Mouse (Mus musculus): ENCODE measurements around the gene Tmem104.
A peak's percentile ranks its signal among the peaks of the same experiment; 100 is the strongest.

The Tmem104 gene

GRCm38 (mm10) chr11:115264862-115265668 is 77.8 kb downstream of the Tmem104 start:
- DNase-seq (ENCODE audit: low spot score), result no peak

- DNase-seq (ENCODE audit: low spot score), result no peak
Observed at GRCm38 (mm10) chr11:115265771-115266399, 78.6 kb downstream of the Tmem104 start.

- DNase-seq (ENCODE audit: low spot score), result no peak
Observed at GRCm38 (mm10) chr11:115266400-115266778, 79.1 kb downstream of the Tmem104 start.

GRCm38 (mm10) chr11:115267061-115267883 is 80.0 kb downstream of the Tmem104 start, which contains the start of gene Grin2c:
TSS of gene Grin2c (minus strand) at chr11:115267243.
- DNase-seq (ENCODE audit: low spot score), result no peak

GRCm38 (mm10) chr11:115267958-115268357 is 80.7 kb downstream of the Tmem104 start:
- DNase-seq (ENCODE audit: low spot score), result no peak

GRCm38 (mm10) chr11:115269330-115270066 is 82.2 kb downstream of the Tmem104 start:
- DNase-seq (ENCODE audit: low spot score), result no peak

- DNase-seq (ENCODE audit: low spot score), result peak; percentile 79
Observed at GRCm38 (mm10) chr11:115270148-115270861, 83.0 kb downstream of the Tmem104 start.

GRCm38 (mm10) chr11:115271052-115271451 is 83.8 kb downstream of the Tmem104 start:
- DNase-seq (ENCODE audit: low spot score), result no peak

- DNase-seq (ENCODE audit: low spot score), result no peak
Observed at GRCm38 (mm10) chr11:115271481-115271880, 84.2 kb downstream of the Tmem104 start.

GRCm38 (mm10) chr11:115272894-115273498 is 85.7 kb downstream of the Tmem104 start:
- DNase-seq (ENCODE audit: low spot score), result peak; percentile 38

GRCm38 (mm10) chr11:115273735-115274134 is 86.4 kb downstream of the Tmem104 start:
- DNase-seq (ENCODE audit: low spot score), result no peak

- peak; percentile 28 for DNase-seq (ENCODE audit: low spot score)
Observed at GRCm38 (mm10) chr11:115274178-115274577, 86.9 kb downstream of the Tmem104 start.

GRCm38 (mm10) chr11:115274771-115275170 is 87.5 kb downstream of the Tmem104 start:
- no peak for DNase-seq (ENCODE audit: low spot score)

GRCm38 (mm10) chr11:115275509-115275908 is 88.2 kb downstream of the Tmem104 start:
- no peak for DNase-seq (ENCODE audit: low spot score)

GRCm38 (mm10) chr11:115275954-115276353 is 88.7 kb downstream of the Tmem104 start:
- no peak for DNase-seq (ENCODE audit: low spot score)

- DNase-seq (ENCODE audit: low spot score), result peak; percentile 99
Observed at GRCm38 (mm10) chr11:115276780-115277603, 89.7 kb downstream of the Tmem104 start, which contains the start of gene Fdxr. TSS of gene Fdxr (minus strand) at chr11:115277050.

GRCm38 (mm10) chr11:115277604-115277975 is 90.3 kb downstream of the Tmem104 start:
- DNase-seq (ENCODE audit: low spot score), result no peak

- DNase-seq (ENCODE audit: low spot score), result no peak
Observed at GRCm38 (mm10) chr11:115278176-115278575, 90.9 kb downstream of the Tmem104 start.

- no peak for DNase-seq (ENCODE audit: low spot score)
Observed at GRCm38 (mm10) chr11:115279726-115280125, 92.4 kb downstream of the Tmem104 start.

- DNase-seq (ENCODE audit: low spot score), result peak; percentile 42
Observed at GRCm38 (mm10) chr11:115282295-115282694, 95.0 kb downstream of the Tmem104 start.

Data from MN1 (cell line).